Mouse (Mus musculus): ENCODE measurements around the gene Esrrg. TPM values are rescaled to one million over a fixed set of nuclear protein-coding genes. Genes with fewer than 3 reads are reported as not detected.

Gene Esrrg
- total RNA-seq, 1 experiment from 2014 or later = not detected

GRCm38 (mm10) chr1:188159108-188159507 is 550.5 kb downstream of the Esrrg start:
- ATAC-seq (replicated peaks; ENCODE audit: low read depth, poor library complexity, severe bottlenecking) = no peak

- no peak for ATAC-seq (replicated peaks; ENCODE audit: low read depth, poor library complexity, severe bottlenecking)
Observed at GRCm38 (mm10) chr1:188163058-188163457, 554.5 kb downstream of the Esrrg start.

GRCm38 (mm10) chr1:188164251-188164650 is 555.7 kb downstream of the Esrrg start:
- ATAC-seq (replicated peaks; ENCODE audit: low read depth, poor library complexity, severe bottlenecking) = no peak

GRCm38 (mm10) chr1:188173859-188174258 is 565.3 kb downstream of the Esrrg start:
- ATAC-seq (replicated peaks; ENCODE audit: low read depth, poor library complexity, severe bottlenecking) = no peak

GRCm38 (mm10) chr1:188182951-188183350 is 574.4 kb downstream of the Esrrg start:
- no peak for ATAC-seq (replicated peaks; ENCODE audit: low read depth, poor library complexity, severe bottlenecking)

- no peak for ATAC-seq (replicated peaks; ENCODE audit: low read depth, poor library complexity, severe bottlenecking)
Observed at GRCm38 (mm10) chr1:188186440-188187117, 578.0 kb downstream of the Esrrg start.

- ATAC-seq (replicated peaks; ENCODE audit: low read depth, poor library complexity, severe bottlenecking) = no peak
Observed at GRCm38 (mm10) chr1:188192971-188193370, 584.4 kb downstream of the Esrrg start.

GRCm38 (mm10) chr1:188207421-188207820 is 598.8 kb downstream of the Esrrg start:
- ATAC-seq (replicated peaks; ENCODE audit: low read depth, poor library complexity, severe bottlenecking) = peak; percentile 47; the same call in 1 of the 2 replicates

- ATAC-seq (replicated peaks; ENCODE audit: low read depth, poor library complexity, severe bottlenecking) = no peak
Observed at GRCm38 (mm10) chr1:188209025-188209424, 600.4 kb downstream of the Esrrg start.

GRCm38 (mm10) chr1:188214885-188215611 is 606.5 kb downstream of the Esrrg start:
- ATAC-seq (replicated peaks; ENCODE audit: low read depth, poor library complexity, severe bottlenecking) = no peak

GRCm38 (mm10) chr1:188221226-188221792 is 612.7 kb downstream of the Esrrg start:
- ATAC-seq (replicated peaks; ENCODE audit: low read depth, poor library complexity, severe bottlenecking) = peak; percentile 81

- no peak for ATAC-seq (replicated peaks; ENCODE audit: low read depth, poor library complexity, severe bottlenecking)
Observed at GRCm38 (mm10) chr1:188233036-188233724, 624.6 kb downstream of the Esrrg start.

- no peak for ATAC-seq (replicated peaks; ENCODE audit: low read depth, poor library complexity, severe bottlenecking)
Observed at GRCm38 (mm10) chr1:188238636-188239035, 630.0 kb downstream of the Esrrg start.

GRCm38 (mm10) chr1:188241766-188242165 is 633.2 kb downstream of the Esrrg start:
- ATAC-seq (replicated peaks; ENCODE audit: low read depth, poor library complexity, severe bottlenecking) = no peak

GRCm38 (mm10) chr1:188257500-188257899 is 648.9 kb downstream of the Esrrg start:
- no peak for ATAC-seq (replicated peaks; ENCODE audit: low read depth, poor library complexity, severe bottlenecking)

GRCm38 (mm10) chr1:188260259-188261107 is 651.9 kb downstream of the Esrrg start:
- no peak for ATAC-seq (replicated peaks; ENCODE audit: low read depth, poor library complexity, severe bottlenecking)

GRCm38 (mm10) chr1:188261903-188262682 is 653.5 kb downstream of the Esrrg start, which contains the start of gene Ush2a:
Ush2a (plus strand) TSS chr1:188262023.
- ATAC-seq (replicated peaks; ENCODE audit: low read depth, poor library complexity, severe bottlenecking) = no peak

All from common myeloid progenitor, adult 5-6 weeks (primary cell).